Mouse (Mus musculus): ENCODE results near the gene Ifna2.

GRCm38 (mm10) chr4:88642526-88642925 is 41.2 kb downstream of the Ifna2 start:
- TF ChIP-seq POLR2A (IDR thresholded peaks at IDR 0.05; ENCODE audit: low read depth, low read length) = no peak
- TF ChIP-seq CTCF (conservative IDR thresholded peaks at IDR 0.05; ENCODE audit: insufficient read depth, insufficient read length, low read depth, low read length) = no peak
